Mouse (Mus musculus) liver, postnatal 0 days (tissue): ENCODE measurements at regions not wholly inside any gene's neighbourhood (a gene's known extent, or its start where the extent isn't known, plus 50 kb on each side); places are given as distances from the start of the nearest gene placed in this dataset.
"Not testable (repeated sequence)": the region's sequence is repeated elsewhere in the genome, so short reads cannot be mapped to it uniquely, and the experiment has no call there.

Experiments
- ATAC-seq: fragments of 200-750 bp; cut with Nextera tagmentation; 2 replicates; pipeline ENCODE4 v1.8.0; 2017; ENCODE audit warnings: mild to moderate bottlenecking, moderate library complexity
- DNase-seq: peaks from one replicate; pipeline ENCODE4 v3.0.0-alpha.2; 2016
- H3K27ac ChIP-seq: fragments of 300-500 bp; sonication (generic); 2 replicates; pipeline ENCODE4 v1.5.1; 2014; ENCODE audit warnings: antibody characterized with exemption, moderate library complexity, mild to moderate bottlenecking, low read depth
- H3K27me3 ChIP-seq: fragments of 300-500 bp; sonication (generic); 2 replicates; pipeline ENCODE4 v1.6.1; 2014; ENCODE audit warnings: low read length, control low read depth, mixed read lengths; ENCODE audit not compliant: insufficient read depth
- H3K36me3 ChIP-seq: fragments of 300-500 bp; sonication (generic); replicated peaks from 2 replicates; pipeline ENCODE4 v1.6.1; 2014; ENCODE audit warnings: mild to moderate bottlenecking, control low read depth, low read length, moderate library complexity, mixed read lengths; ENCODE audit not compliant: insufficient read depth
- H3K4me1 ChIP-seq: fragments of 300-500 bp; sonication (generic); 2 replicates; pipeline ENCODE4 v1.6.1; 2014; ENCODE audit warnings: antibody characterized with exemption, mild to moderate bottlenecking, control low read depth; ENCODE audit not compliant: insufficient read depth
- H3K4me2 ChIP-seq: fragments of 300-500 bp; sonication (generic); 2 replicates; pipeline ENCODE4 v1.6.1; 2014; ENCODE audit warnings: low read depth, mild to moderate bottlenecking, low read length, moderate library complexity, mixed read lengths
- H3K4me3 ChIP-seq: fragments of 300-500 bp; sonication (generic); 2 replicates; pipeline ENCODE4 v1.5.1; 2014; ENCODE audit warnings: low read depth, low read length
- H3K9ac ChIP-seq: fragments of 300-500 bp; sonication (generic); replicated peaks from 2 replicates; pipeline ENCODE4 v1.6.1; 2014; ENCODE audit warnings: mild to moderate bottlenecking, moderate library complexity
- H3K9me3 ChIP-seq: fragments of 300-500 bp; sonication (generic); 2 replicates; pipeline ENCODE4 v1.6.1; 2016; ENCODE audit warnings: mild to moderate bottlenecking, control low read depth, low read length, mixed read lengths
- CTCF ChIP-seq: sonication (generic); IDR thresholded peaks from 2 replicates; pipeline ENCODE4 v1.5.1; 2016; ENCODE audit warnings: antibody characterized with exemption, low read depth
- EP300 ChIP-seq: IDR thresholded peaks from 2 replicates; pipeline ENCODE4 v1.6.1; 2016; ENCODE audit warnings: antibody characterized with exemption, low read depth, mild to moderate bottlenecking
- WGBS: fragments of 180-500 bp; shearing (Covaris S2); extraction: QIAGEN DNeasy Blood & Tissue Kit; methylation state at CpG from one replicate; pipeline ENCODE4 v1.1.7; 2014; ENCODE audit not compliant: insufficient replicate concordance; 5-methylcytosine and 5-hydroxymethylcytosine counted together

GRCm38 (mm10) chr8:60746486-60746885 lies 113.9 kb downstream of the Mfap3l start:
- no peak overlapping the region for H3K27ac ChIP-seq
- ATAC-seq (no peak), DNase-seq (no peak)
- TF ChIP-seq EP300 (no peak), CTCF (no peak)
- no peak overlapping the region for H3K4me2 ChIP-seq
- H3K9me3 ChIP-seq, result no peaks in the 10 kb centered on the region
- no peaks in the 10 kb centered on the region for H3K27me3 ChIP-seq
- no peaks in the 10 kb centered on the region for H3K4me1 ChIP-seq
- no peak overlapping the region for H3K4me3 ChIP-seq
- H3K36me3 ChIP-seq, result no peaks in the 10 kb centered on the region
- no peak overlapping the region for H3K9ac ChIP-seq
- 77% methylated on average over 3 of the region's 3 CpGs for WGBS

- 70% methylated on average over 18 of the region's 18 CpGs for WGBS
- H3K4me1 ChIP-seq, result no peaks in the 10 kb centered on the region
- TF ChIP-seq EP300 (no peak), CTCF (no peak)
Observed at GRCm38 (mm10) chr8:60755704-60756415, 123.2 kb downstream of the Mfap3l start.

GRCm38 (mm10) chr8:60763959-60764358 lies 126.3 kb upstream of the Hpf1 start:
- H3K4me2 ChIP-seq, result no peak overlapping the region
- DNase-seq, result no peak
- H3K9ac ChIP-seq, result no peak overlapping the region
- no peaks in the 10 kb centered on the region for H3K9me3 ChIP-seq
- 89% methylated on average over 7 of the region's 7 CpGs for WGBS
- H3K4me3 ChIP-seq, result no peak overlapping the region
- no peaks in the 10 kb centered on the region for H3K27me3 ChIP-seq
- H3K4me1 ChIP-seq, result no peaks in the 10 kb centered on the region
- TF ChIP-seq CTCF (no peak), EP300 (no peak)
- no peaks in the 10 kb centered on the region for H3K36me3 ChIP-seq
- no peak for ATAC-seq
- H3K27ac ChIP-seq, result no peak overlapping the region

More at GRCm38 (mm10) chr8:60755704-60756415, 123.2 kb downstream of the Mfap3l start:
- no peaks in the 10 kb centered on the region for H3K36me3 ChIP-seq
- DNase-seq, result no peak
- no peak overlapping the region for H3K9ac ChIP-seq
- no peak for ATAC-seq
- H3K4me3 ChIP-seq, result no peak overlapping the region
- H3K9me3 ChIP-seq, result no peaks in the 10 kb centered on the region
- no peak overlapping the region for H3K4me2 ChIP-seq
- no peak overlapping the region for H3K27ac ChIP-seq
- no peaks in the 10 kb centered on the region for H3K27me3 ChIP-seq

- H3K4me2 ChIP-seq, result no peak overlapping the region
- H3K9me3 ChIP-seq, result no peaks in the 10 kb centered on the region
- H3K4me3 ChIP-seq, result no peak overlapping the region
- H3K4me1 ChIP-seq, result no peaks in the 10 kb centered on the region
- H3K27me3 ChIP-seq, result no peaks in the 10 kb centered on the region
- TF ChIP-seq EP300 (no peak), CTCF (no peak)
- DNase-seq (no peak), ATAC-seq (no peak)
- H3K36me3 ChIP-seq, result no peaks in the 10 kb centered on the region
- H3K9ac ChIP-seq, result no peak overlapping the region
- WGBS, result 54% methylated on average over 4 of the region's 4 CpGs
- no peak overlapping the region for H3K27ac ChIP-seq
Observed at GRCm38 (mm10) chr8:60773350-60773749, 116.9 kb upstream of the Hpf1 start.

GRCm38 (mm10) chr8:60776251-60776650 lies 114.0 kb upstream of the Hpf1 start:
- H3K9ac ChIP-seq, ATAC-seq, H3K4me1 ChIP-seq, DNase-seq, H3K36me3 ChIP-seq, H3K4me2 ChIP-seq, H3K9me3 ChIP-seq, H3K27ac ChIP-seq, H3K27me3 ChIP-seq, H3K4me3 ChIP-seq: not testable (repeated sequence)
- 28% methylated on average over 2 of the region's 2 CpGs for WGBS

GRCm38 (mm10) chr8:60785049-60785448 lies 105.2 kb upstream of the Hpf1 start:
- H3K36me3 ChIP-seq, result no peaks in the 10 kb centered on the region
- WGBS, result 75% methylated on average over 2 of the region's 2 CpGs
- no peak for ATAC-seq

More at GRCm38 (mm10) chr8:60785049-60785448, 105.2 kb upstream of the Hpf1 start:
- no peaks in the 10 kb centered on the region for H3K4me1 ChIP-seq
- H3K9me3 ChIP-seq, result no peaks in the 10 kb centered on the region
- H3K27ac ChIP-seq, result no peak overlapping the region
- no peak overlapping the region for H3K9ac ChIP-seq
- no peaks in the 10 kb centered on the region for H3K27me3 ChIP-seq
- H3K4me2 ChIP-seq, result no peak overlapping the region
- H3K4me3 ChIP-seq, result no peak overlapping the region
- no peak for DNase-seq
- TF ChIP-seq EP300, result no peak
- no peak for TF ChIP-seq CTCF
